ENCODE assay signal across 8 mouse cellular contexts in genomic region chr11:88425631-88426101, GRCm38 (mm10).
DNase-seq lines count a peak whose midpoint lies in the region; ATAC-seq lines count a peak whose summit lies in the region.

No protein-coding gene starts in this region.

- H3K36me3 ChIP-seq in intestine, embryonic 15.5 days, result no peaks in the 10 kb centered on the region
- no peaks in the 10 kb centered on the region for H3K36me3 ChIP-seq in midbrain, embryonic 15.5 days (replicated peaks)

- no peaks in the 10 kb centered on the region for H3K9me3 ChIP-seq in intestine, embryonic 15.5 days
- no peaks in the 10 kb centered on the region for H3K9me3 ChIP-seq in midbrain, embryonic 15.5 days

- H3K27ac ChIP-seq in intestine, embryonic 15.5 days, result 0 out of 2 replicates have a peak overlapping the region, but pooled peaks have one; percentile 9
- peak overlapping the region; percentile 46; the same call in 1 of the 2 replicates for H3K27ac ChIP-seq in midbrain, embryonic 15.5 days

- no peaks in the 10 kb centered on the region for H3K27me3 ChIP-seq in intestine, embryonic 15.5 days (replicated peaks)
- no peaks in the 10 kb centered on the region for H3K27me3 ChIP-seq in midbrain, embryonic 15.5 days (replicated peaks)

- ATAC-seq in intestine, embryonic 15.5 days, result peak; percentile 73
- no peak for ATAC-seq in midbrain, embryonic 15.5 days (replicated peaks)

- peaks cover 32% of the 10 kb centered on the region for H3K4me1 ChIP-seq in intestine, embryonic 15.5 days (replicated peaks)
- H3K4me1 ChIP-seq in midbrain, embryonic 15.5 days, result peaks cover 78% of the 10 kb centered on the region

- H3K4me2 ChIP-seq in intestine, embryonic 15.5 days (replicated peaks), result no peak overlapping the region
- no peak overlapping the region for H3K4me2 ChIP-seq in midbrain, embryonic 15.5 days

- no peak overlapping the region for H3K4me3 ChIP-seq in intestine, embryonic 15.5 days (replicated peaks)
- no peak overlapping the region for H3K4me3 ChIP-seq in midbrain, embryonic 15.5 days

- H3K9ac ChIP-seq in intestine, embryonic 15.5 days, result no peak overlapping the region
- no peak overlapping the region for H3K9ac ChIP-seq in midbrain, embryonic 15.5 days

- DNase-seq in spleen, adult 12 weeks (ENCODE audit: low spot score), result peak; percentile 33
- DNase-seq in spleen, adult 18-20 months, result no peak
- DNase-seq in heart, adult 11 months, result peak; percentile 95
- DNase-seq in adrenal gland, postnatal 36 days, result no peak
- no peak for DNase-seq in layer of hippocampus, adult 11-12 months (ENCODE audit: low spot score)
- DNase-seq in spleen, postnatal 14 days (ENCODE audit: low spot score in 2 of 2), result no peak

- 23% methylated on average over 9 of the region's 9 CpGs for WGBS in intestine, embryonic 15.5 days
- 50% methylated on average over 9 of the region's 9 CpGs for WGBS in midbrain, embryonic 15.5 days

Comparison
In these comparisons a context has a peak if more than half of its experiments do, and no peak if none do; other contexts are left out.
1. DNase-seq: peak in spleen, adult 12 weeks (single experiment) and heart, adult 11 months (single experiment); none in spleen, adult 18-20 months (0 of 2), adrenal gland, postnatal 36 days (0 of 2), layer of hippocampus, adult 11-12 months (single experiment) and spleen, postnatal 14 days (0 of 2).